Mouse (Mus musculus) limb, embryonic 10.5 days (tissue): ENCODE data around the gene Opn1sw. TPM values are rescaled to one million over a fixed set of nuclear protein-coding genes. Genes with fewer than 3 reads are reported as not detected.

Experiments used
- DNase-seq: peaks from one replicate; pipeline ENCODE4 v3.0.0-alpha.2; 2017; ENCODE audit warnings: low spot score
- H3K27ac ChIP-seq: fragments of 300-500 bp; sonication (generic); 2 replicates; pipeline ENCODE4 v1.5.1; 2016; ENCODE audit warnings: mild to moderate bottlenecking
- H3K27me3 ChIP-seq: fragments of 300-500 bp; sonication (generic); 2 replicates; pipeline ENCODE4 v1.6.1; 2016; ENCODE audit warnings: low read depth, mild to moderate bottlenecking; ENCODE audit not compliant: poor library complexity, severe bottlenecking
- H3K36me3 ChIP-seq: fragments of 300-500 bp; sonication (generic); 2 replicates; pipeline ENCODE4 v1.6.1; 2016; ENCODE audit warnings: mild to moderate bottlenecking, moderate library complexity
- H3K4me1 ChIP-seq: fragments of 300-500 bp; sonication (generic); 2 replicates; pipeline ENCODE4 v1.6.1; 2016
- H3K4me3 ChIP-seq: fragments of 300-500 bp; sonication (generic); 2 replicates; pipeline ENCODE4 v1.5.1; 2016; ENCODE audit warnings: mild to moderate bottlenecking, moderate library complexity
- H3K9me3 ChIP-seq: fragments of 300-500 bp; sonication (generic); replicated peaks from 2 replicates; pipeline ENCODE4 v1.6.1; 2016; ENCODE audit warnings: mild to moderate bottlenecking
- WGBS: fragments of 180-500 bp; shearing (Covaris S2); methylation state at CpG from one replicate; pipeline ENCODE4 v1.1.7; 2016; 5-methylcytosine and 5-hydroxymethylcytosine counted together
- polyA plus RNA-seq: library from polyadenylated mRNA; unstranded; fragments of >200 nt; fragmentation: Nextera tagmentation; extraction: Ambion mirVana; gene quantifications from 2 replicates; pipeline ENCODE4 v1.2.1, GENCODE M21; 2016

Gene Opn1sw
- polyA plus RNA-seq, result 0.34 and 0.38 TPM in 2 replicates

DNA sequence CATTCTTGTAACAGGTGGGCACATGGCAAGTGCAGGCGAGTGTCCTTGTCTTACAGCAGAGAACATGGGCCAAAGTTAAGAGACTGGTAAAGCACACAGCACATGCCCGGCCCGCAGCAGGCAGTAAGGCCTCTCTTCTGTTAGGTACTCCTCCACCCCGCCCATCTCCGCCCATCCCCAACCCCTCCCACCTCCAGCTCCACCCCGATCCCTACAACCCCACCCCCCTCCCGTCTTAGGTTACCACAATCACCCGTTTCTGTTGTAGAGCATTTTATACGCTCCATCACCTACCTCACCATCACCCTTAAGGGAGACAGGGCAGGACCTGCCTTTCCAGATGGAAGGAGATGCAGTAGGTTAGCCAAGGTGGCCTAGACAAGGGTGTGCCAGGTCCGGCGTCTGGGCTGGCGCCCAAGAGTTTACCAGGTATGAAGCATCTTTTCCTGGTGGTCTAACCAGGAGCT is at the start of gene Opn1sw:
TSS of gene Opn1sw (minus strand) at position 417 of the 467 bp plus-strand sequence.
- no peaks in the 10 kb centered on the region for H3K27me3 ChIP-seq
- H3K36me3 ChIP-seq, result no peaks in the 10 kb centered on the region
- peak within 1 kb of the TSS; percentile 63 for H3K27ac ChIP-seq
- H3K4me1 ChIP-seq, result peaks cover 32% of the 10 kb centered on the region
- H3K4me3 ChIP-seq, result peak within 1 kb of the TSS; percentile 51
- peak; percentile 73 for DNase-seq
- no peaks in the 10 kb centered on the region for H3K9me3 ChIP-seq
- WGBS, result 3% methylated on average over 12 of the region's 12 CpGs

DNA sequence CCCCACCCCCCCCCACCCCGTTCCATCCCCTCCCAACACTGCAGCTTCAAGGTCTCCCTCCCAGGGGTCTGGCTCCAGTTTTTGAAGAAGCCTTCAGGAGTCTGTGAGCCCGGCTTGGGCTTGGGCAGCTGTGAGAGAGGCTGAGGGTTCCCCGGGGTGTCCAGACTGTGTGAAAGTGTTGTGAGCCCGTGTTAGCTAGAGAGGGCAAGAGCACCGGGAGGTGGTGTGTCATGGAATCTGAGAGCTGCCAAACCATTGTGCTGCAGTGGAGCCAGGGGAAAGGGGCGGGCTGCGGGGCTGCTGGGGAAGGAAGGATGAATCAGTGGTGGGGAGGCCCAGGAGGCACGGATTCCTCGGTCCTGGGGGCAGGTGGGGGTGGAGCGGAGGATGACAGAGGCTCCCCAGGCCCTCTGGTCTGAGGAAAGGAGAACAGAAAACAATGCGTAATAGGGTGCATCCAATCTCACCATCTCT is 48.2 kb upstream of the Opn1sw start:
- H3K9me3 ChIP-seq, result no peaks in the 10 kb centered on the region
- DNase-seq, result peak; percentile 42
- H3K4me3 ChIP-seq, result peak overlapping the region; percentile 66
- 10% methylated on average over 11 of the region's 11 CpGs for WGBS
- peaks cover 36% of the 10 kb centered on the region for H3K27me3 ChIP-seq
- H3K27ac ChIP-seq, result peak overlapping the region; percentile 87
- peaks cover 6% of the 10 kb centered on the region; the same call in 1 of the 2 replicates for H3K36me3 ChIP-seq
- H3K4me1 ChIP-seq, result peaks cover 55% of the 10 kb centered on the region

DNA sequence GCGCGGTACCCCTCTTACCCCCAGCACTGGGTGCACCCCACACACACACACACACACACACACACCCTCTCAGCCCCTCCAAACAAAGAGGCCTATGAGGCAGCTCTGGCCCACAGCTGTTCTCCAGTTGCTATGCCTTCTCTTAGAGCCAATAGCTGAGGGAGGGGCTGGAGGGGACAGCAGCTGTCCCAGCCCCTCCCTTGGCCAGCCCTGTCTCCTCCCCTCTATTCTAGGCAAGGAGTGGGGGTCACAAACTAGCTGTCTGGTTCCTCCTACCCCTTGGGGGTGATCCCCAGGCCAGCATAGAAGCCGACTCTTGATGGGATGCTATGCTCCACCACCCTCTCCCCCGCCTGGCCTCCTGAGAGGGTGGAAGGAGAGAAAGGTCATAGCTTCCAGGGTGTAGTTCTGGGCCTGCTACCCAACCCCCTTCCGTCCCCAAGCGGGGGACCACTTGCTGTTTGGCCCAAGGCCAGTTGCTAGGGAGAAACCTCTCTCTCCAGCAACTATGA is 47.7 kb upstream of the Opn1sw start:
- 6% methylated on average over 6 of the region's 6 CpGs for WGBS
- peak overlapping the region; percentile 87 for H3K27ac ChIP-seq
- peaks cover 41% of the 10 kb centered on the region for H3K27me3 ChIP-seq
- DNase-seq, result peak; percentile 53
- peaks cover 2% of the 10 kb centered on the region; the same call in 1 of the 2 replicates for H3K36me3 ChIP-seq
- H3K4me3 ChIP-seq, result peak overlapping the region; percentile 66
- no peaks in the 10 kb centered on the region for H3K9me3 ChIP-seq
- peaks cover 60% of the 10 kb centered on the region for H3K4me1 ChIP-seq

DNA sequence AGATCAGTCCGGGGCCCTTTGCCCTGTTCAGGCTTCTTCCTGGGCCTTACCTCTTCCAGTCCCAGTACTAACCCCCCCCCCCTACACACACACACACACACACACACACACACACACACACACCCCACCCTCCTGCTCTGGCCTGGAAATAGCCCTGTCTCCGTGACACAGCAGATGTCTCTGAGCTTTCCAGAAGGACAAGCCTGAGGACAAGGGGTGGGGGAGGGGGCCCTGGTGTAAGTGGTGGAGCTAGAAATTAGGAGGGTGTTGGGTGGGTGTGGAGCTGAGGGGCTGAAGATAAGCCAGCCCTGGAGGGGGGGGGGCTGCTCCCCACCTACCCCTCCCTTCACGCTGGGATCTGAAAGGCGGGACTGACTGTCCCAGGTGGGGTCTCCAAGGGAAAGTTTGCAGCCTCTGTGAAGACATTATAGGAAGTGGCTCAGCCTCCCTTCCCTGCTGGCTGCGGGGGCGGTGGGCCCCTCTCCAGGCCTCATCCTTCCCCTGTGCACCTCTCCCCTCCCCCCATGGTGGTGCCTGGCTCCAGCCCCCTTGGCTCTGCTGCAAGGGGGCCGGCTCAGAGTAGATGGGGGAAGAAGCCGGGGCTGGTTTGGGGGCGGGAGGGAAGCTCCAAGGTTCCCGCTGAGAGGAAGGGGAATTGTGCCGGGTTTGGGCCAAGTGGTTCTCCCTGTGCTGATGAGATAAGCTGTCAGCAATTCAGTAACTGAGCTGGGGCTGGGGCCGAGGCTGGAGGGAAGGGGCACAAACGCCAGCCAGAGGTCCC is 46.8 kb upstream of the Opn1sw start:
- H3K27me3 ChIP-seq, result peaks cover 49% of the 10 kb centered on the region
- WGBS, result 1% methylated on average over 13 of the region's 13 CpGs
- peaks cover 2% of the 10 kb centered on the region; the same call in 1 of the 2 replicates for H3K36me3 ChIP-seq
- H3K4me1 ChIP-seq, result peaks cover 65% of the 10 kb centered on the region
- H3K4me3 ChIP-seq, result peak overlapping the region; percentile 66
- H3K9me3 ChIP-seq, result no peaks in the 10 kb centered on the region
- peak; percentile 60 for DNase-seq
- peak overlapping the region; percentile 87 for H3K27ac ChIP-seq

DNA sequence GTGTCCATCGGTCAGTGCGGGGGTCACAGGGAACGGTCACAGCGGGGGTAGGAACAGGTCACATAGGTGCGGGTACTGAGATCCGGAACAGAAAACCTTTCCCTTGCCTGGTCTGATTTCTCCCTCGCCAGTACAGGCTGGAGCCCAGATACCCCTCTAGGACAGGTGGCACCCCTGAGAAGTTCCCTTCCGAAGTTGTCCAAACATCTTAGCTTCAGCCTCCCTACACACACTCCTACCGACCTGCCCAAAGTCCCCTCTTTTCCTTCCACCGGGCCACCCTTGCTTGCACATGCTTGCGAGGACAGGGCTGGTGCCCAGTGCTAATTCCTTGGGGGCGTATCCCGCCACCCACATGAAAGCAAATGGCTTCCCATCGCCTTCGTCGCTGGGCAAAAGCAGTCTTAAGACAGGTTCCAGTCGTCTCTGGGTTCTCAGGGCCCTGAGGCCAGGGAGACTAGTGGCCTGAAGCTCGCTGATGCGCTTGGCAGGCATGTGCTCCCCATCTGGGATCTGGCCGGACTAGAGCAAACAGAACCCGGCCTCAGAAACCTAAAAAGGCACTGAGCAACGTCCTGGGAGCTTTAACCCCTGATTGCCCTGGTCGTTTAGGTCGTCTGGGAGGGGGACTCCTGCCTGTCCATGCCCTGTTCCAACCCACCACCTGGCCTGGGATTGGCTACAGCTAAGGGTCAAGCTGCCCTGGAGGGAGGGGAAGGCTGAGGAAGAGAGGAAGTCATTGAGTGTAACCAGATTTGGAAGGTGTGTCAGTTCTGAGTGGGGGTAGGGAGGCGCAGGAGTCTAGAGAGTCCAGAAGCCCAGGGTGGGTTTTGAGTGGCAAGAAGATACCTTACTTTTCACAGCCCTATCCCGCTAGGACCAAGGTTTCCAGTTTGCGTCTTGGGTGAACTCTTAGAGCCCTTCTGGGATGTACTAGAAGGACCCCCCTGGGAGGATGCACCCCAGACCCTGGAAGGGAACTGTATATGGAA is 45.8 kb upstream of the Opn1sw start:
- H3K4me1 ChIP-seq, result peaks cover 65% of the 10 kb centered on the region
- peaks cover 2% of the 10 kb centered on the region; the same call in 1 of the 2 replicates for H3K36me3 ChIP-seq
- H3K9me3 ChIP-seq, result no peaks in the 10 kb centered on the region
- peak overlapping the region; percentile 87 for H3K27ac ChIP-seq
- 2% methylated on average over 27 of the region's 27 CpGs for WGBS
- peak overlapping the region; percentile 66 for H3K4me3 ChIP-seq
- peaks cover 49% of the 10 kb centered on the region for H3K27me3 ChIP-seq
- DNase-seq, result peak; percentile 74

DNA sequence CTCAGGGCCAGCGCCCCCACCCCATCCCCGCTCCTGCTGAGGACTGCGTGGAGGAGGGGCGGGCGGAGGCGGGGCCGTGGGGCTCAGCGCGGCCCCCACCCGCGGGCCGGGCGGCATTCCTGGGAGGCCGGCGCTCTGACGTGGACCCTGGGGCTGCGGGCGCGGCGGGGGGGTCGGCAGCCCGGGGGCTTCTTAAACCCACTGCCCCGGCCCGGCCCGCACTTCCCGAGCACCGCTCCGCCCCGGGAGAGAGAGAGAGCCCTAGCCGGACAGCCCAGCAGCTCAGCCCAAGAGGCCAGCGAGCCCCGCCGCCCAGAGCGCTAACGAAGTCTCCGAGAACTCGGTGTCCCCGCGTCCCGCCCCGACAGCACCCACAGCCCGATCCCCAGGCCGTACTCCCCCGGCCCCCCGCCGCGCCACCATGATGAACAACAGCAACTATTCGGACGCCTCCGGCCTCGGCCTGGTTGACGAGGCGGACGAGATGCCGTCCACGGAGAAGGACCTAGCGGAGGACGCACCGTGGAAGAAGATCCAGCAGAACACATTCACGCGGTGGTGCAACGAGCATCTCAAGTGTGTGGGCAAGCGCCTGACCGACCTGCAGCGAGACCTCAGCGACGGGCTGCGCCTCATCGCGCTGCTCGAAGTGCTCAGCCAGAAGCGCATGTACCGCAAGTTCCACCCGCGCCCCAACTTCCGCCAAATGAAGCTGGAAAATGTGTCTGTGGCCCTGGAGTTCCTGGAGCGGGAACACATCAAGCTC is 45.0 kb upstream of the Opn1sw start, which contains the start of gene Flnc:
TSS of gene Flnc (plus strand) at position 219 of the 766 bp plus-strand sequence.
- H3K27me3 ChIP-seq, result peaks cover 49% of the 10 kb centered on the region
- DNase-seq, result peak; percentile 68
- H3K36me3 ChIP-seq, result no peaks in the 10 kb centered on the region
- H3K4me1 ChIP-seq, result peaks cover 65% of the 10 kb centered on the region
- WGBS, result under 1% methylated on average over 77 of the region's 77 CpGs
- peak within 1 kb of the TSS; percentile 87 for H3K27ac ChIP-seq
- H3K9me3 ChIP-seq, result no peaks in the 10 kb centered on the region
- peak within 1 kb of the TSS; percentile 66 for H3K4me3 ChIP-seq

DNA sequence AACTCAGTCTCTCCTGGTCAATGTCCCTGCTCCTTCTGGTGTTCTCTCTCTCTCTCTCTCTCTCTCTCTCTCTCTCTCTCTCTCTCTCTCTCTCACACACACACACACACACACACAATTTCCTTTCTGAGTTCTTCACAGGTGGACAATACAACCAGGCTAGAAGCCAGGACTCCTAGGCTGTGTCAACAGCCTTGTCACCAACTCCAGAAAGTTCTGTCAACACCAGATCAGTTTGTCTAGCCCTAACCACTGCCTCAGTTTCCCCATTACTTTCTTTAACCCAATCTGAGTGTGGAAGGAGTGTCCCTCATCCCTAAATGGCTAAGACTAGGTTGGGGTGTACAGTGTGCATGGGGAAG is 44.4 kb upstream of the Opn1sw start:
- Histone ChIP-seq H3K9me3 (no peaks in the 10 kb centered on the region), H3K27ac (peak overlapping the region; percentile 87), H3K36me3 (no peaks in the 10 kb centered on the region), H3K4me1 (peaks cover 65% of the 10 kb centered on the region), H3K4me3 (peak overlapping the region; percentile 66), H3K27me3 (peaks cover 49% of the 10 kb centered on the region)
- DNase-seq, result no peak

DNA sequence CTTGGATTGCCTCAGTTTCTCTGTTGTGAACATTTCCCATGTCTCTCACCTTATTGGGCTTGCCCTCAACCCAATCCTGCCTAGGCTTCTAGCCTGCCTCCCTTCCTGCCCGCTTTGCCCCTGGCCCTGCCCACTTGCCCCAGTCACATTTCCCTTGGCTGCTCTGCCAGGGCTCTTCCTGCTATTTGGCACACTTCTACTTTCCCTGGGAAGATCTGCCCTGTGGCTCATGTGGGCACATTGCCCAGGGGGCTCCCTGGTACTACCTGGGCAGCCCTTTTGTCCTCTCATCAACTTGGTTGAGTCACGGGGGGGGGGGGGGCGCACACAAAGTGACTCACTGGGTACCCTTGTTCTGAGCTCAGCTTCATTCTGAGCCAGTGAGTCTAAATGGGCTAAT is 43.9 kb upstream of the Opn1sw start:
- no peak for DNase-seq
- no peaks in the 10 kb centered on the region for H3K9me3 ChIP-seq
- WGBS, result 48% methylated on average over 3 of the region's 3 CpGs
- peaks cover 65% of the 10 kb centered on the region for H3K4me1 ChIP-seq
- H3K4me3 ChIP-seq, result no peak overlapping the region
- H3K27me3 ChIP-seq, result peaks cover 49% of the 10 kb centered on the region
- no peaks in the 10 kb centered on the region for H3K36me3 ChIP-seq
- no peak overlapping the region for H3K27ac ChIP-seq

DNA sequence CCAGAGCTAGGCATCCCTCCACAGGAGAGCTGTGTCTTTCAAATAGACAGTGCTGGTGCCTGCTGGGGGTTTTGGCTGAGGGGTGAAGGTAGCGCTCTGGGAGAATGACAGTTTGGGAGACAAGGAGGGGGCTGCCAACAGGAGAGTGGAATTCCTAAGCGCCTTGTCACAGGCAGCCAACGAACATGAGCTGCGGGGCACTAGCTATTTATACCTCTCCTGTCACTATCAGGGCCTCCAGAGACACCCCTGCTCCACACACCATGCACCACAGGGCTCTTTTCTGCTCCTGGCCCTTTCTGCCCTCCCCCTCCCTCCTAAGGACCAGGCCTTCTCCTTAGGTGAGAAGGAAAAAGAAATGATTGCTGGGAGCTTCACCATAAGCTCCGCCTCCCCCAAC is 43.2 kb upstream of the Opn1sw start:
- Histone ChIP-seq H3K27me3 (peaks cover 49% of the 10 kb centered on the region), H3K9me3 (no peaks in the 10 kb centered on the region), H3K36me3 (no peaks in the 10 kb centered on the region), H3K4me1 (peaks cover 60% of the 10 kb centered on the region), H3K27ac (no peak overlapping the region), H3K4me3 (no peak overlapping the region)
- 15% methylated on average over 5 of the region's 5 CpGs for WGBS
- DNase-seq, result no peak

DNA sequence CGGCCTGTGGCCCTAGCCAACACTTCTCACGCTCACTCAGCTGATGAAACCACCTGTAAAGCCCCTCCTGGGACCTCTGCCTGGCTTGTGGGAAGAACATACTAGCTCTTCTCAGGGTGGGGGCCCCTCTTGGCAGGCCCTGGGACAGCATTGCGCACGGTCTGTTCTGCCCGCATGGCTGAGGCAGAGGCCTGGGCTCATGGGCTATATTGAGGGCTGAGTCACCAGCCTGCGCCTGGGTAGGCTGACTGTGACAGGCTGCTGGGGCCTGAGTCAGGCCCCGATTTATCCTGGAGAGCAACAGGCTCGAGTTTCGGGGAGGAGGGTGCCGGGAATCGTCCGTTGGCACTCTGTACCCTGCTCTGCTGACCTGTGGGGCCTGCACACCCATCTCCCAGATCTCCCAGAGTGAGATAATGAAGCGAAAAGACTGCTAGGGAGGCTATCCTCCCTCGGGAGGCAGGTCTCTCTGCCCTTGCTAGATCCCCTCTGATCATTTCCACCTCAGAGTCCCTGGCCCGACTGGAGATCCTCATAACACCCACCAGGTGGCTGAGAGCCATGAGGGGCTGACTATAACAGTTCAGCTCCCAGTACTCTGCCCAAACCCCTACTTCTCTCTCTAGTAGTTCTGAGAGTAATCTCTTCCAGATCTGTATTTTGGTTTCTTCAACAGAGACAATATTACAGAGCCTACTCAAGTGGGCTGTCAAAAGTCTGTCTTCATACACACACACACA is 42.6 kb upstream of the Opn1sw start:
- H3K4me3 ChIP-seq, result no peak overlapping the region
- H3K36me3 ChIP-seq, result 0 out of 2 replicates have a peak, but pooled peaks cover 2% of the 10 kb centered on the region
- WGBS, result 45% methylated on average over 15 of the region's 15 CpGs
- peaks cover 54% of the 10 kb centered on the region for H3K4me1 ChIP-seq
- H3K27me3 ChIP-seq, result peaks cover 49% of the 10 kb centered on the region
- DNase-seq, result no peak
- H3K27ac ChIP-seq, result peak overlapping the region; percentile 15
- no peaks in the 10 kb centered on the region for H3K9me3 ChIP-seq

DNA sequence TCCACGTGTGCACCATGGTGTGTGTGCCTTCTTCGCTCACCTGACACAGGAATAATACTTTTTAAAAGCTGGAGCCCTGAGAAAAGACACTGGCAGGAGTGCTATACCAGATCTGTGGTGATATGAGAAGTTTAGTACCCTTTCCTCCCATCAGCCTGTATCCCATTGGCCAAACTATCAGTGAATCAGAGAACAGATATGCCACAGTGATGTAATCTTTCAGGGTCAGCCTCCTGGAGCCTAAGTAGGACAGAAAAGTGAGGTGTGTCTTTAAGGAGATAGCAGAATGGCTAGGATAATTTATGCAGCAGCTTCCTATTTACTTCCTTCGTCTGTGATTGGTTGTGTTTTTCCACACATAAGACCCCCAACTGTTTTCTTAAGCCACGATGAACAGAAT is 39.9 kb upstream of the Opn1sw start:
- peaks cover 30% of the 10 kb centered on the region for H3K27me3 ChIP-seq
- peaks cover 27% of the 10 kb centered on the region for H3K4me1 ChIP-seq
- H3K9me3 ChIP-seq, result no peaks in the 10 kb centered on the region
- 71% methylated on average over 4 of the region's 4 CpGs for WGBS
- 0 out of 2 replicates have a peak, but pooled peaks cover 2% of the 10 kb centered on the region for H3K36me3 ChIP-seq
- no peak for DNase-seq
- H3K4me3 ChIP-seq, result no peak overlapping the region
- no peak overlapping the region for H3K27ac ChIP-seq
